Mouse (Mus musculus) R1 (cell line): ENCODE results near the gene Dnase1l3.

Experiments used
- DNase-seq: peaks from one replicate; pipeline ENCODE4 v3.0.0-alpha.2; 2018; ENCODE audit warnings: low read depth, low spot score

The Dnase1l3 gene

DNA sequence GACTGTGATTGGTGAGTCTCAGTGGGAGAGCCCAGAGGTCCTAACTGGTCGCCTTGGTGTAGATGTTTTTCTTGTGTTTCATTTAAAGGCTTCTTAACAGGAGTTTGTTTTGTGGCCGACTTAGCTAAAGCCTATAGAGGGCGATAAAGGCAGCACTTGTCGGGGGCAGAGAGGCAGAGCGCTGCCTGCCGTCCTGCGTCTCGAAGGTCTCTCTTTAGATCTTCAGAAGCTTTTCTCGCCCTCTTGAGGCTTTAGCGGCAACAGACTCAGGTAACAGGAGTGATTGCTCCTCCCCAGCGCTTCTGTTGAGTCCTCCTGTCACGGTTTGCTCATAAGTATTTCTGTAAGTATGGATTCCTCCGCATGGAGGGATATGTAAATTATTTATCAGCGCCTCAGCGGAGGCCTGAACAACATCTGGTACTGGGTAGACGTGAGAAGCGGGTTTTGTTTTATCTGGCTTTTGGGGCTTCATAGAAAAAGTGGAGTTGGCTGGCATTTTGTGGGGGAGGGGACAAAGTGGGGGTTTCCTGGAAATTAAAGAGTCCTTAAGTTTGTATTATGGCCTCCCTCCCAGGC, 57.2 kb downstream of the Dnase1l3 start:
- peak; percentile 88 for DNase-seq

DNA sequence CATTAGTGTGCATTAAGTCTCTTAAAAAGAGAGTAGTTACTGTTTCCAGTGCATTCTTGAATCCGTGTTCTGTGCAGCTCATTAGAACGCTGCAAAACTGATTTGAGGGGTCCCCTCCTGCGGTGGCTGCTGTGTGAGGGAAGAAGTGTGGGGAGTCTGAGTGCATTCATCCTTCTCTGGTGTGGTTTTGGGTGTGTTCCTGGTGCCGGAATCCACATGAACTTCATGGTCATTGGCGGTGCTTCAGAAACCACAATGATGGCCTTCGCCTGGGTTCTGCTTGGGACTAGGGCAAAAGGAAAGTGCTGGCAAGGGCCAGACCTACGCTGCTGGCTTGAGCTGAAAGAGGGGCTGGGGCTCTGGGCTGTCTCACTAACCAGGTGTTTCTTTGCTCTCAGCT, 60.2 kb downstream of the Dnase1l3 start:
- no peak for DNase-seq

- DNase-seq = peak; percentile 67
These were observed 62.2 kb downstream of the Dnase1l3 start for GRCm38 (mm10) chr14:7932151-7932550.

- DNase-seq = no peak
These were observed 65.3 kb downstream of the Dnase1l3 start for GRCm38 (mm10) chr14:7929029-7929428.

DNA sequence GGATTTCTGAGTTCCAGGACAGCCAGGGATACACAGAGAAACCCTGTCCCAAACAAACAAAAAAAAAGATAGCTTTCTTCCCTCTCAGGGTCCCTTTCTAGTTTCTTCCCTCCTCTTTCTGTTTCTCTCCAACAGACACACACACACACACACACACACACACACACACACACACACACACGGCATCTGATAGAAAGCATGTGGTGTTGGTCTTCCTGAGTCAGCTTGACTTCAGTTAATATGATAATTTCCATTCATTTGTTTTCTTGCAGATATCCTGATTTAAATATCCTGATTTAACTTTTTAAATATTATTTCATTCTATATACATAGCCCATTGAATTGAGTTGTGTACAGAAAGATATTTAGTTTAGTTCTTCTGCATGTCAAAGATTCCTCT, 66.0 kb downstream of the Dnase1l3 start:
- DNase-seq = no peak

DNA sequence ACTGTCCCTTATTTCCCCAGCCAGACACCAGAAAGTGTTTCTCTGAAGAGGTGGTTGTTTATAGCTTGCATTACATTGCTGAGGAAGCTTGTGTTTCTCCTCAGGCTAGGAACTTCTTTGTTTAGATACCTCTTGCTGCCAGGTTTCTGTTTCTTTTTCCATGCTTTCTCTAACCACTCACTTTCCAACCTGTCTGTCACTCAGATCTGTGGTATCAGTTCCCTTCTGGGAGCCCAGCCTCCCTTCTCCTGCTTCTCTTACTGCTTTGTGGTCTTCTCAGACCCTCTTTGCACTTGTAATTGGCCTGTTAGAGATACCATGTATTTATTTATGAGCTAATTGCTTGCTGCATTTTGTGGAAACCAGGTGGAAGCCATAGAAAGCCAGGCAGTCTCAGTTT, 70.7 kb downstream of the Dnase1l3 start:
- no peak for DNase-seq

- DNase-seq = no peak
These were observed 72.9 kb downstream of the Dnase1l3 start for GRCm38 (mm10) chr14:7921459-7921858.

GRCm38 (mm10) chr14:7919921-7920320, 74.5 kb downstream of the Dnase1l3 start:
- DNase-seq = no peak

- DNase-seq = no peak
These were observed 75.1 kb downstream of the Dnase1l3 start for GRCm38 (mm10) chr14:7919309-7919708.

GRCm38 (mm10) chr14:7918150-7918991, 76.0 kb downstream of the Dnase1l3 start:
- no peak for DNase-seq
